Mouse (Mus musculus) testis, adult 2 months (tissue): ENCODE data around the gene Desi1.

Experiments
- CTCF ChIP-seq: fragments of 200-500 bp; IDR thresholded peaks from 2 replicates; pipeline ENCODE4 v1.5.1; 2012; ENCODE audit warnings: low read depth, mild to moderate bottlenecking, inconsistent platforms, low read length, moderate library complexity; ENCODE audit not compliant: control insufficient read depth, insufficient read depth, insufficient replicate concordance
- POLR2A ChIP-seq: fragments of 200-500 bp; IDR thresholded peaks from 2 replicates; pipeline ENCODE4 v1.6.1; 2012; ENCODE audit warnings: low read depth, mild to moderate bottlenecking, inconsistent platforms, low read length, moderate library complexity; ENCODE audit not compliant: control insufficient read depth

DNA sequence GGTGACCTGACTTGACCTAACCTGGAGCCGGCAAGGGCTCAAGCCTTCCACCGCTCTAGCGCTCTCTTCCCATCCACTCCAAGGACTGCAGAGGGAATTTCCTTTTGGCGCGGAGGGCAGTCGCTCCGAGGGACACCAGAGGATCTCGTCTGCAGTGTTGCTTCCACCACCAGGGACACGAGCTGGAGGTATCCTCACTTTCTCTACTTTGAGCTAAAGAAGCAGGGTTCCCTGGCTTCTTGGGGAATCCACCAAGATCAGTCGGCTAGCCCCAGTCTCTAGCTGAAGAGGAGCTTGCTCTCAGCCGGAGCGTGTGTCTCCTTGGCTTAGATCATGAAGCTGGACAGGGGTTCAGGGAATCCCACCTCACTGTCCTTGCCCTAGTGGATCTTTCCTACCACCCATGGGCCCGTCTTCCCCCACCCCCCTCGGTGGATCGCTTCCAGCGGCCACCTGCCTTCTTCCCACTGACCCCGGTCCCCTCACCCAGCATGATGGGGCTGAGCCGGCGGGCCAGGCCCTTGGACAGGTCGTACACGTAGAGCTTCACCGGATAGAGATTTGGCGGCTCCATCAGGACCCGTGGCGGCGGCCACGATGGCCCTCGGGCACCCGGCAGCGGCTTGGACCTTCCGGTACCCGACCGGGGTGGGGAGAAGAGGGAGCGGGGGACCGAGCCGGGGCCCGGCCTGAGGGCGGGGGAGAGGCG lies 18.1 kb downstream of the Desi1 start:
- no peak for TF ChIP-seq CTCF
- TF ChIP-seq POLR2A: no peak; the same call in 1 of the 2 replicates
